Mouse (Mus musculus): ENCODE measurements around the gene Tmem165.

DNA sequence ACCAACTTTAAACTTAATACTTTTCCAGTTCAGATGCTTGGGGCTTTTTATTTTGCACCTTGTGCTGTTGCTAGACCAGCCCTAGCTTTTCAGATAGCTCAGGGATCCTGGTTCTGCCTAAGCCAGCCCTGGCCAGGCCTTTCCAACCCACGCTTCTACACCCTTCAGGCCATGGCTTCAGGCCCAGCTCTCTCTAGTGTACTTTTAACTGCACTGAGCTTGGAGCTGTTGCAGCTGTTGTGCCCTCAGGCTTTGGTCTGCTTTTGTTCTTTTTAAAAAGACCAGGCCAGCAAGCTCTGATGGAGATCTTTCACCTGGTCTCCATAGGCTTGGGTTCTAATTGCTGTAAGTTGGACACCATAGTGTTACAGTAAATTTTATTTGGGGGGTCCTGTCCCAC is 48.0 kb upstream of the Tmem165 start:
- TF ChIP-seq CTCF (IDR thresholded peaks at IDR 0.05; ENCODE audit: extremely low read depth, insufficient read depth, insufficient read length, insufficient replicate concordance): no peak
- TF ChIP-seq POLR2A (IDR thresholded peaks at IDR 0.05; ENCODE audit: low read depth, low read length): no peak
